Mouse (Mus musculus) left cerebral cortex, adult 18-20 months (tissue): Measurements from ENCODE around the gene Cd209g. TPM values are rescaled to one million over a fixed set of nuclear protein-coding genes. Genes with fewer than 3 reads are reported as not detected.
"Not testable (repeated sequence)": the region's sequence is repeated elsewhere in the genome, so short reads cannot be mapped to it uniquely, and the experiment has no call there.

Experiments
- DNase-seq, 2 experiments: peaks; one replicate each; pipeline ENCODE4 v3.0.0; 2021 to 2022; ENCODE audit warnings: low spot score in 2 of 2, mixed read lengths in 1 of 2
- long read RNA-seq, 2 experiments: library from polyadenylated mRNA; stranded (forward); transcript quantifications; one replicate each; pipeline ENCODE4 v2.0.0; 2021
- total RNA-seq, 2 experiments: library from RNA; stranded (reverse); gene quantifications; 2 replicates each; pipeline ENCODE4 v1.2.3; 2021

The Cd209g gene
- 1 to 10 TPM in 1 of 2 experiments, under 1 TPM in 1; 0.37 to 1.4 TPM for total RNA-seq
- long read RNA-seq, experiment 1, result 0 reads
- long read RNA-seq, experiment 2, result 0 reads

DNA sequence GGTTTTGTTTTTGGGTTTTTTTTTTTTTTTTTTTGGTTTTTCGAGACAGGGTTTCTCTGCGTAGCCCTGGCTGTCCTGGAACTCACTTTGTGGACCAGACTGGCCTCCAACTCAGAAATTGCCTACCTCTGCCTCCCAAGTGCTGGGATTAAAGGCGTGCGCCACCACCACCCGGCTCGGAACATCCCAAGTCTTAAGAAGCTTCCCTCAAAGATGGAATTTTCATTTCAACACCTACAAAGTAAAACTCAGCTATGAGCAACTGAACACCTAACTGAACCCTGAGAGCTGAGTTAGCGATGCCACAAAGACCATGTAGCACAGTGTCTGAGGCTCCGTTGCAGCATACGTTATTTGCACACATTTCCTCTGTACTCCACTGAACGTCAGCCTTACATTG lies at the start of gene Cd209g:
Gene Cd209g (plus strand): TSS at position 301 of the 400 bp plus-strand sequence.
- no peak for DNase-seq

- not testable (repeated sequence) for DNase-seq
Measured at GRCm38 (mm10) chr8:4087180-4087722, 46.6 kb upstream of the Cd209g start.

- DNase-seq, result not testable (repeated sequence)
Measured at GRCm38 (mm10) chr8:4088514-4088913, 45.4 kb upstream of the Cd209g start.

GRCm38 (mm10) chr8:4105735-4106134 lies 28.2 kb upstream of the Cd209g start, which contains the start of gene Cd209f:
Gene Cd209f, minus strand, starts transcription at chr8:4105835.
- DNase-seq, result not testable (repeated sequence)

DNA sequence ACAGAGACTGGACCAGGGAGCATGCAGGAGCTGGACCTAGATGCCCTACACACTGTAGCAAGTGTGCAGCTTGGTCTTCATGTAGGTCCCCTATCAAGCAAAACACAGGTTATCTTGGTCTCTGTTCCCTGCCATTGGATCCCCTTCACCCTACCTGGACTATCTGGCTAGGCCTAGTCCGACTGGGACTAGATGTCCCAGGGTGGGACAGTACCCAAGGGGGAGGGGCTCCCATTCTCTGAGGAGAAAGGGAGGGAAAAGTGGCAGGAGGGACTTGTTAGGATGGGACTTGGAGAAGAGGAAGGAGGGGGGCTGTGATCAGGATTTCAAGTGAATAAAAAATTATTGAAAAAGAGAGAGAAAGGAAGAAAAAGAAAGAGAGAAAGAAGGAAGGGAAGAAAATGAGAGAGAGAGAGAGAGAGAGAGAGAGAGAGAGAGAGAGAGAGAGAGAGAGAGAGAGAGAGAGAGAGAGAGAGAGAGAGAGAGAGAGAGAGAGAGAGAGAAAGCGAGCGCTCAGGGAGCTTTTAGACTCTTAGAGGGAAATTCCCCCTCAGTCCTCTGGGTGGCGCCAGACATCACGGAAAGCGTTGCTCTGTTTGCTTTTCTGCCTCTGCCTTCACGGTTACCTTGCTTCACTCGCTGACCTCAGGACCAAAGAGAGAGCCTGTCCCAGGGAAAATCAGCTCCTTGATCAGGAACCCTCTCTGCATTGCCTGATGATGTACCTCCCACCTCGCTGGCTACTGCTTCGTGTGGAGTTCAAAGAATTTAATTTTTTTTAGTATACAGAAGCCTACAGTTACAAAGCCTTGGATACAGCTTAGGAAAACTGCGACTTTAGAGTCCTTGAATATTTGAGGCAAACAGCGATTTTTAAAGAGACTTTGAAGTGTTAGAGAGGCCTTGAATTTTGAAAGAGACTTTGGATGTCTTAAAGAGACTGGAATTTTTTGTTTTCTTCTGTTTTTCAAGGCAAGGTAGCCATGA lies 6.1 kb downstream of the Cd209g start:
- DNase-seq, result peak; percentile 74 to 81

- no peak for DNase-seq
Measured at GRCm38 (mm10) chr8:4141721-4142120, 7.8 kb downstream of the Cd209g start.

- DNase-seq, result no peak
Measured at GRCm38 (mm10) chr8:4147272-4147671, 13.4 kb downstream of the Cd209g start.

GRCm38 (mm10) chr8:4154878-4155277 lies 21.0 kb downstream of the Cd209g start:
- DNase-seq, result no peak

DNA sequence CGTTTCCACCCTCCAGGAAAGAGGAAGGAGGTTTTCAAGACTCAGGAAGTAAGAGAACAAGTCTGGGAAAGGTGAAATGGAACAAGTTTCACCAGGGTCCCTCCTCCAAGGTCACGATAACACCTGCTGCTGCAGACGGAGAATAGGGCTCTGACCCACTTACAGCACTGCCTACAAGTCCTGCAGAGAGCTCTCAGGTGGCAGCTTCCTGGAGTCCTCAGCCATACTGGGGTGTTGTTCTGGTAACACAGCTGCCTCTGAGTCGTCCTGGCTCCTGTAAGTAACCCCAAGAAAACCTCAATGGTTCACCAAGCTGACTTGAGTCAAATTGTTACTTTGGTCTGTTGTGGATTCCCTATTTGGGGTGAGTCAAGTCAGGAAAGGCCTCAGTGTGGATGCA lies 28.9 kb downstream of the Cd209g start:
- no peak for DNase-seq

GRCm38 (mm10) chr8:4165176-4165851 lies 31.4 kb downstream of the Cd209g start:
- DNase-seq, result no peak

- peak; percentile 98 to 99 for DNase-seq
Measured at GRCm38 (mm10) chr8:4165852-4166751, 32.2 kb downstream of the Cd209g start, which contains the start of gene Evi5l. Gene Evi5l, plus strand, starts transcription at chr8:4166567.

DNA sequence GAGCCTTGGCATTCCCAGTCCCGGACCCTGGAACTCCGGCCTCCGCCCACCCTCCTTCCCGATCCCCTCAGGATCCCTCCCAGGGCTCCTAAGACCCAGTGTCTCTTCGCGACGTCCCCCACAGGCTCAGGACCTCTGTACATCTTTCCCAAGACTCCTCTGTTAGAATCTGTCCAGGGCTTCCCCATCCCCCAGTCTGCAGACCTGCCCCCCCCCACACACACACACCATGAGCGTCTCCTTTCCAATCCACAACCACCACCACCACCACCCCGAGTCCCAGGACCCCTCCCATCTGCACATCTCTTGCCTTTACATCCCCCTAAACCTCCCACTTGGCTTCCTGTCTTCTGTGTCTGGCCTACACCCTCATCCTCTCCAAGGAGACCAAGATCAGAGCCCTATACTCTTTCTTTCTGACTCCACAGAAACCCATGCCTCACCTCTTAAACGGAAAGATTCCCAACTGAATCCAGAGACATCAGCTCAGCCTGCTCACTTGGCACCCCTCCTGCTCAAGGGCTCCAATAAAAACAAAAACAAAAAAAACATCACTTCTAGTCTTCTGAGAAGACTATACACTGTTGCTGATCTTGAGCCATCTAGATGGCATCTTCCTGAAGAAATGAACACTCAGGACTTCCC lies 33.1 kb downstream of the Cd209g start:
- peak in 1 of 2 experiments; percentile 18 for DNase-seq

DNA sequence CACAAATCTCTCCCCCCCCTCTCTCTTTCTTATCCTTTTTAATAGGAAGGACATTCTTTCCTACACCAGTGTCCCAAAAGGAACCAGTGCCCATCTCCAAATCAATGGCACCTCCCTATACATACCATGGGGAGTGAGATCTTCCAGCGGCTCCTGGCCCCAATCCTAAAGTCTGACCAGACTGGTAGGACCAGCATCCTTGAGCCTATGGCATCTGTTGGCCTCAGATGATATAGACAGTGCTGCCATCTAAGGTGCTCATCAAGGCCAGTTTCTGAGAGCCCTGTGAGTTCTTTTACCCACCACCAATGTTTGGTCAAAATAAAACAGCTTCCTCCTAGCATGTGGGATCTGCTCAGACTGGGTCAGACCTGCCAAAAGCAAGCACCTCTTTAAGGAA lies 34.0 kb downstream of the Cd209g start:
- no peak for DNase-seq

GRCm38 (mm10) chr8:4172486-4172885 lies 38.6 kb downstream of the Cd209g start:
- no peak for DNase-seq

DNA sequence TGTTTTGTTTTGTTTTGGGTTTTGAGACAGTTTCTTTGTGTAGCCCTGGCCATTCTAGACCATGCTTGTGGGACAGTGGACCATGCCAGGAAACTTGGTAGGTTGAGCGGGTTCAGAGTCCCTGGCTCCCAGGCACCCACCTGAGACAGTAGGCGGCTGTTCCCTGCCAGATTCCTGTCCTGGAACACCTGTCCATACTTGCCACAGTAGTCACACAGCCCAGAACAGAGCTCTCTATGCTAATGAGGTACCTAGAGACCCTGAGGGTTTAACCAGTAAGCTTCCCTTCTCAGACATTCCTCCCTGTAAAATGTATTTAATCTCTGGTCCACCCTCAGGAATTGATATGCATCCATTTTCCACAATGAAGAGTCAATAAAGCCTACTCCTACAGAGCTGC lies 40.1 kb downstream of the Cd209g start:
- no peak for DNase-seq

DNA sequence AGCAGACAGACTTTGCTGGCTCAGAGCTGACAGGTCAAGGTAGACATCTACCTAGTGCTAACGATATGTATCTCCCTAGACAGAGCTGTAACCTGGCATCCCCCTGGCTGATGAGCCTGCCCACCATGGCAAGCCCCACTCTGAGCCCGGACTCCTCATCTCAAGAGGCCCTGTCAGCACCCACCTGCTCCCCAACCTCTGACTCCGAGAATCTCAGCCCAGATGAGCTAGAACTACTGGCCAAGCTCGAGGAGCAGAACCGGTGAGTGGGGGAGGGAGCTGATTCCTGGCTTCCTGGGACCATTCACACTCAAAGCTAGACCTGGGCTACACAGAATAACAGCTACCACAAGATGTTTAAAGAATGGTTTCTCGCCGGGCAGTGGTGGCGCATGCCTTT lies 49.5 kb downstream of the Cd209g start:
- DNase-seq, result no peak

DNA sequence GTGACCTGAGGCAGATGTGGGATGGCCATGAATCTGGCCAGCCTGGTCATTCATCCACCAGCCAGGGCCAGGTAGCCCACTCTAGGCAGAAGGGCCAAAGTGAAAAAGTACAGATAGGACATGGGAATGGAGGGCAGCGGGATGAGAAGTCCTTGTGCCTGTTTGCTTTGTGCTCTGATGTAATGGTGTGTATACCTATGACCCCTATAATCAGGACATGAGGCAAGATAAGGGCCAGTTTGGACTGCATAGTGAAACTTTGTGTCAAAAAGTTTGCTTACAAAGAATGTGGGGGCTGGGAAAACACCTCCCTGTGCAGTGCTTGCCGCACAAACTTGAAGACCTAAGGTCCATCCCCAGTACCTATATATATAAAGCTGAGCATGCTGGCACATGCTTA lies 52.3 kb downstream of the Cd209g start:
- DNase-seq, result no peak
